Mouse (Mus musculus) cortical plate, adult 2 months (tissue): ENCODE results near the gene Pcgf6.

Source experiments
- CTCF ChIP-seq: fragments of 200-500 bp; IDR thresholded peaks from 2 replicates; pipeline ENCODE4 v1.5.1; 2011; ENCODE audit warnings: mild to moderate bottlenecking, control low read depth, low read length; ENCODE audit not compliant: insufficient read depth; ENCODE audit errors: extremely low read depth
- POLR2A ChIP-seq: fragments of 200-500 bp; IDR thresholded peaks from 2 replicates; pipeline ENCODE4 v1.6.1; 2011; ENCODE audit warnings: mild to moderate bottlenecking, low read length, control low read depth; ENCODE audit not compliant: insufficient read depth; ENCODE audit errors: extremely low read depth

DNA sequence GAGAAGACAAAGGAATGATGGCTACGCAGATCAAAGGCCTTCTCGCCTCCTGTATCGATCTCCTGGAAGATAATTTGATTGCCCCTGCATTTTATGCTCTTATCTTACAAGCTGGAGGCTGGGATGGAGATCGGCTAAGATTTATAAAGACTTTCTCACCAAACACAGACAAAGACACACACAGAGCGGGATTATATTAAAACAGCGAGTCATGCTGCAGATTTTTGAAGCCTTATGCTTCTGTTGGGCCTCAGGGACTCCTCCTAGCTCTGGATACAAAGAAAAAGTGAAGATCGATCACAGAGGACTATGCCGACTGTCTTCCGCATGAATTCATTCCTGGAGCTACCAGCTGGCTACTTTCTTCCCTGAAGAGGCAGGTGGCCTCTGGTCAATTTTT, 20.9 kb downstream of the Pcgf6 start:
- TF ChIP-seq CTCF (no peak), POLR2A (no peak)
